Mouse (Mus musculus): ENCODE data around the gene Zfp57.

DNA sequence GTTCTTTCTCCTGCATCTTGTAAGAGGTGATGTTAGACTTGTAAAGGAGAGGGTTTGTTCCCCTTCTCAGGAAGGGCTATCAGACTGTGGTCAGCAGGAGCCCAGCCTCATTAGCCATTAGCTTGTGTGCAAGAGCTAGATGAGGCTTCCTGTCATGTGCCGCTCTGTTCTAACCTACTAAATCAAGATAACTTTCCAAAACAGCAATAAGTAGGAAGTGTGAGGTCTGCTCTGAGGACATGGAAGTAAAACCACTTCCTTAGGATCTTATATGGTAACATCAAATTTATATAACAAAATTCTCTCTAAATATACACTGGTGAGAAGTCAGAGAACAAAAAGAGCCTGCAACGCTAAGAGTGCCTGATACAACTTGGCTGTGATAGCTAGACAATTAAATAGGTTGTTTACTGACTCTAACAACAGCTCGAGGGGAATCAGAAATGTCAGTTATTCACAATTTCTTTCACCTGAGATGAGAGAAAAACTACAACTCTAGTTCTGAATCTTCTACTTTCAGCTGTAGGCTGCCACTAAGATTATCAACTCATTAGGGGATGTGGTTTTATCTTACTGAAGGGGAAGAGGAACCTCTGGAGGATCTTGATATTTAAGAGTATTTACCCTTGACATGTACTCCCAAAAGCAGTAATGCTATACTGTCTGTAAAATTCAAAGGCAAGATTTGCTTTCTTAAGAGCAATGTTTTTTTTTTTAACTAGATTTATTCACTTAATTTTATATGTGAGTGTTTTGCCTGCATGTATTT, 8.4 kb upstream of the Zfp57 start:
- TF ChIP-seq CTCF (IDR thresholded peaks at IDR 0.05; ENCODE audit: control insufficient read depth, insufficient read depth, low read length) (no peak), POLR2A (IDR thresholded peaks at IDR 0.05; ENCODE audit: borderline replicate concordance, control insufficient read depth, low read depth, low read length) (no peak)
